Mouse (Mus musculus) 416B (cell line): ENCODE data around the gene Dnttip1.
"Not testable (repeated sequence)": the region's sequence is repeated elsewhere in the genome, so short reads cannot be mapped to it uniquely, and the experiment has no call there.

Experiments
- DNase-seq: peaks from one replicate; pipeline ENCODE4 v3.0.0; 2011; ENCODE audit warnings: low read depth

Dnttip1 gene

DNA sequence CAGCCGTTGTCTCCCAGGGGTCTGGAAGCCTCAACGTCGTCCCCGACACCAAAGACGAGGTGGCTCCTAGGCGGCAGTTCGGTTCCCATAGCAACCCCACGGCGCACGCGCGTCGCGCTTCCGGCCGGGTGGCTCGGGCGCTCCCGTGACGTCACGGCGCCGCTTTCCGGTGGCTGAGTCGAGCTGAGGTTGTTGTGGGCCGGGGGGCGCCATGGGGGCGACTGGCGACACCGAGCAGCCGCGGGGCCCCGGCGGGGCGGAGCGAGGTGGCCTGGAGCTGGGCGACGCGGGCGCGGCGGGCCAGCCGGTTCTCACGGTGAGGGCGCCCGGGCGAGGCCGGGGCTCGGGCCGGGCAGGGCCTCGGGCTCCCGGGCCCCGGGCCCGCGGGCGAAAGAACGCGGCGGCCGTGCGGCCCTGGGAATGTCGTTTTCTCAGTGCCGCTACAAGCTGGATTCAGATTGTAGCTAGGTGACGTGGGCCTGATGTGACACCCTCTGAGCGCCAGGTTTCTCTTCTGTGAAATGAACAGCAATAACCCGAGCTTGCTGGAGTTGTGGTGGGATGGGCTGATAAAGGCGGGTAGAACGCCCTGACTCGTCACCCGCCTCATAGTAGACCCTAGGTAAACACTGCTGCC lies at the start of gene Dnttip1, which contains the start of gene Wfdc3:
Gene Dnttip1 (plus strand): TSS at position 141 of the 637 bp plus-strand sequence.
Gene Wfdc3 (minus strand): TSS at position 89 of the 637 bp plus-strand sequence.
- DNase-seq, result peak; percentile 84

DNA sequence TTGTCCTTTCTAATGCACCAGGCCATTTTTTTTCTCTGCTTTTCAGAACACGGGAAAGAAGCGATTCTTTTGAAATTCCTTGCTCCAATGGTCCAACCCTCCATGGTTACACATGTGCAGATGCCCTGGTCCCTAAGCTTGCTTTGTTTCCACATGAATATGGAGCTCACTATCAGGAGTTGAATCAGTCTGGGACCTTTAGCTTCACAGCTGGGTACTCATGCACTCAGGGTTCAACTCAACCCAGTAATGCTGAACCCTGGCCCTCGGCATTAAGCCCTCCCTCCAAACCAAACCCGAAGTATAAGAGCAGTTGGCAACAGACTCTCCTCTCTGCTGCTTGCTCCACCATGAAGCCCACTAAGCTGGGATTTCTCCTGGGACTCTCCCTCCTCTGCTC lies 47.6 kb upstream of the Dnttip1 start, which contains the start of gene Spint4:
Gene Spint4 (plus strand): TSS at position 301 of the 400 bp plus-strand sequence.
- no peak for DNase-seq

DNA sequence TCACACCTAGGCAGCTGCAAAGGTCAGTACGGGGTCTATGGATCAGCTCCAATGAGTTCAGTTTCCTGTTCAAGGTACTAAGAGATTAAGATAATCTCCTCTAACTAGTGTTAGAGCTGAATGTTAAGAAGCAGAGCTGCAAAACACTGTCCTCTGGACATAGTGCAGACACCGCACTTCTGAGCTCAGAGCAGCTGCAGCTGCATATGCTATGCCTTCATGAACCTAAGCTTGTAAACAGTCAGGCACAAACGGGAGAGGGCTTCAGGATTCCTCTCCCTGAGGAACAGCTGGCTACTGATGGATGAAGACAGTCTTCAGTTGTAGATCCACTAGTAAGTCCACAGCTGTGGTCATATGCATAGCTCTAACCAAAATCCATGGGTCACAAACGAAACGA lies 44.8 kb upstream of the Dnttip1 start:
- DNase-seq, result no peak

DNA sequence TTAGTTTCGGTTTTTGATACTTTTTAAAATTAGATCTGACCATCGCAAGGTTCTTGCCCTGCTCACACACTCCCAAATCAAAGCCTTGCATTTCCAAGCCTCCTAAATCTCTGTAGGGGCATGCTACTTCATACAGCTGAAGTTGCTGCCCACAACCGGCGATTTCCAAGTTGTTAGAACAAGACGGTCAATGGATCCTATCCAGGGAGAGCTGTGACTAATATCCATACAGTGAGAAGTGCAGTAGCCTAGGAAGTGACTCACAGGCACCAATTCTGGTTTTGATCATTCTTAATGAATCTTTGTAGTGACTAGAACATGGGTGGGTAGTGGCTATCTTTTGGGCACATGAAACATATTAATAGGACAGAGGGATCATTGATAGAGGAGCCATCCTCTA lies 44.0 kb upstream of the Dnttip1 start:
- peak; percentile 14 for DNase-seq

DNA sequence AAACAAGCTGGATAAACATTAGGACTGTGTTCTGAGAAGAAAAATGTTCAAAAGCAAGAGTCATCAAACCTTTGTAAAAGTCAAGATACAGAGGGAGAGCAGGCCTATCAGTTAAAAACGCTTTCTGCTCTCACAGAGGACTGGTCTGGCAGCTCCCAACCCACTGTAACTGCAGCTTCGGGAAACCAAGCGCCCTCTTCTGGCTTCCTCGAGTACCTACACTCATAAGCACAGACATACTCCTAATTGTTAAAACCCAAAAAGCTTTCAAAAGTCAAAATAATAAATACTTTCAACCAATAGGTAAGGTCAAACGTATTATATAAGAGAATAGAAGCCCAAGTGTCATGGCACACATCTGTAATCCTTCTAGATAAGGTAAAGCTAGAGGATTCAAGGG lies 41.5 kb upstream of the Dnttip1 start:
- DNase-seq, result no peak

- DNase-seq, result no peak
These were observed 40.5 kb upstream of the Dnttip1 start for GRCm38 (mm10) chr2:164705328-164705727.

DNA sequence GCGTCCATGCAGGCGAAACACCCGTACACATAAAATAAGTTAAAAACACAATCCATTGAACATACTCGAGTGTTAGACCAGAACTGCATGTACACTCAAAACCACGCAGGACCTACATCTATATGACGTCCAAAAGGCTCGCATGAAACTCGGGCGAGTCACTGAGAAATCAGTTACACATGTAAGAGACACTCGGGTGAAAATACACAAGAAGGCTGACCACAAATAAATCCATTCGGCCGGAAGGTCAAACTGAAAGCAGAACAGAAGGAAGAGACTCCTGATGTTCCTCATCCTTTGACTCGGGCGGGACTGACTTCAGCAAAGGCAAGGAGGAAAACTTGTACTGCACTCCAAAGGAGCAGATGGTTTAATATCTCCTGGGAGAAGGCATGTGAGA lies 39.8 kb upstream of the Dnttip1 start:
- no peak for DNase-seq

DNA sequence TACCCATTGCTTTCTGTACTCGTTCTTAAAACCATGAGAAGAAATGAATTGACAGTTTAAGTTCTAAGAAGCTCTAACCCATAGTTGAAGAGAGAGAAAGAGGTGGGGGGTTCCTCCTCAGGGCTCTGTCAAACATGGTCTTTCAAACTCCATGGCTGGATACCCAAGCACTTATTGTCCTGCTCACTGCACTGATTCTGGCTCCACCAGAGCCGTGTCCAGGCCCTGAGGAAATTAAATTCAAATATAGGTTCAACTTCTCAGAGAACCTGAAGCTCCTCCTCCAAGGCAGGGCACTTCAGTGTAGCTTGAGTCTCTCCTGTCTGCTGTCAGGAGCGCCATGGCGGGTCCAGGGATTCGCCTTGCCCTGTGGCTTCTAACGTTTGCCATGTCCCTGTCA lies 30.8 kb upstream of the Dnttip1 start, which contains the start of gene Spint5:
Gene Spint5 (plus strand): TSS at position 301 of the 400 bp plus-strand sequence.
- DNase-seq, result no peak

DNA sequence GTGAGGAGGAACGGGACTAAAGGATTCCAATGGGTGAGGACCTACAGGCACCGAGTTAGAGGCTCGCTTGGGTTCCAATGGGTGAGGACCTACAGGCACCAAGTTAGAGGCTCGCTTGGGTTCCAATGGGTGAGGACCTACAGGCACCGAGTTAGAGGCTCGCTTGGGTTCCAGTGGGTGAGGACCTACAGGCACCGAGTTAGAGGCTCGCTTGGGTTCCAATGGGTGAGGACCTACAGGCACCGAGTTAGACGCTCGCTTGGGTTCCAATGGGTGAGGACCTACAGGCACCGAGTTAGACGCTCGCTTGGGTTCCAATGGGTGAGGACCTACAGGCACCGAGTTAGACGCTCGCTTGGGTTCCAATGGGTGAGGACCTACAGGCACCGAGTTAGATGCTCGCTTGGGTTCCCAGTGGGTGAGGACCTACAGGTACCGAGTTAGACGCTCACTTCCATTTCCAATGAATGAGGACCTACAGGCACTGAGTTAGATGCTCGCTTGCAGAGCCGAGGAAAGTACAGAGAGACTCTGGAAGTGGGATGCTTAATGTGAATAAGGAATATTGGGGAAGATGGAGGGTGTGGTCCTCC lies 29.5 kb upstream of the Dnttip1 start:
- not testable (repeated sequence) for DNase-seq

DNA sequence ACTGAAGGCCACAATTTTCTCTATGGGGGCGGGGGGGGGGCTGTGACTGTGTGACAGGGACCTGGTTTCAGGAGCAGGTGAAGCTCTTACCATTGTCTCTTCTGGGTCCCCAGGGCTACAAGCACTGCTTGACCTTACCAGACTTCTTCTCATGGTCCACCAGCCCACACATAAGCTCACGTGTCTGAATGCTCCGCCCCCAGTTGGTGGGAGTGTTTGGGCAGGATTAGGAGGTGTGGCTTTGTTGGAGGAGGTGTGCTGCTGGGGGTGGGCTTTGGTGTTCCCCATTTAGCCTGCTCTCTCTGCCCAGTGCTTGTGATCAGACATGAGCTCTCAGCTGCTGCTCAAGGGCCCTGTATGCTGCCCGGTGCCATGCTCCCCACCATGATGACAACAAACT lies 22.5 kb upstream of the Dnttip1 start:
- no peak for DNase-seq

DNA sequence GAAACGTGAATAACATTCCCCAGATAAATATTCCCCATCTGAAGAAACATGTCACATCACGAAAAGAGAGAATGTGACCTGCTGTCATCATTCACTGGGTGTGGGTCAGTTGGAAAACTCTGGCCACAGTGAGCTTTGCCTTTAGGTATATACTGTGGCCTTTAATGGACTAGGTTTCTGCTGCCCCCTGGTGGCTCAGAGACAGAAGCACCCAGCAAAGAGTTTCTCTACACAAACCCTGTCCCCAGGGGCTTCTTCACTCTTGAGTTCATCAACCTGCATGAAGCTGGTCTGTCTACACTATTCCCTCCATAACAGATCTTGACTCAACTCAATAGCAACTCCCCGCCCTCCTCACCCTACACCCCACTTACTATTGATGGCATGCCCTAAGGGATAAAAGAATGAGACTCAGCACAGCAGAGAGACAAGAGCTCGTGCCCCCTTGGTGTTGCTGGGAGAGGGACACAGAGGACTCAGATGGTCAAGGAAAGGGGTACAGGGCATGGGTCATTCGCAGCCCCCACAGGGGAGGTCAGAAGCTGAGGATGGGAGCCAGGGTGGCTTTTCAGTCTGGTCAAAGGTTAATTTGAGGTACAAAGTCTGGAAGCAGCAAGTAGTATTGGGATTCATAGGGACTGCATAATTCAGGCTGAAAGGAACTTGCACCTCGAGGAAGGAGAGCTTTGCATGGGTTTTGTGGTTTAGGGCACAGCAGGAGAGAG lies 19.7 kb upstream of the Dnttip1 start:
- DNase-seq, result peak; percentile 66

DNA sequence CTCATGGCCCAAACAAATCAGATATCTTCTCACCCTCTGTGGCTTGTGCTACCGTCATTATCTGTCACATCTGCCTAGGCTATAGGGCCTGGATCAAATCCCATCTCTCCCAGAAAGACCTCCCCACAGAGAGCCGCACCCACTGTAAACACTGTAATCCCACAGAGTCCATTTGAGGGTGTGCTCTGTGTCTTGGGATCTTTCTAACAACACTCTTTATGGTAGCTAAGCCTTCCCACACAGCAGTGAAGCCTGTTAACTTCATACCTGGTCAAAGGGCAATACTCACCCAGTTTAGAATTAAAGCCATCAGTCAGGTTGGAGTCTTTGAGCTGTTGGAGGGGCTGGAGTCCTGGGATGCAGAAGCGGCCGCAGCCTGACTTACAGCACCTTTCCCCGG lies 14.1 kb upstream of the Dnttip1 start:
- no peak for DNase-seq

DNA sequence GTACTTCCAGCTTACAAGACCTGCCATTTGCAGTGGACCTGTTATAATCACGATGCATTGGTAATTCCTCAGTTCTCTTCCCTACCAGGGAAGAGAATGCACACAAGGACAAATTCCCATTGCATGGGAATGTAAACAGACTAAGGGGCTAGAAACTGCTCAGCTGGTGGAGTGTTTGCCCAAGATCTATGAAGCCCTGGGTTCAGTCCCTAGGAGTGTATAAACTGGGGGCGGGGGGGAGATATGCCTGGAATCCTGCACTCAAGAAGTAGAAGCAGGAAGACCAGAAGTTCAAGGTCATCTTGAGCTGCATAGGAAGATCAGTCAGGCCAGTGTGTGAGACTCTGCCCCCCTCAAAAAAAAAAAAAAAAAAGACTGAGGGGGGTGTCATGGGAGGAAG lies 12.5 kb upstream of the Dnttip1 start:
- DNase-seq, result peak; percentile 34

DNA sequence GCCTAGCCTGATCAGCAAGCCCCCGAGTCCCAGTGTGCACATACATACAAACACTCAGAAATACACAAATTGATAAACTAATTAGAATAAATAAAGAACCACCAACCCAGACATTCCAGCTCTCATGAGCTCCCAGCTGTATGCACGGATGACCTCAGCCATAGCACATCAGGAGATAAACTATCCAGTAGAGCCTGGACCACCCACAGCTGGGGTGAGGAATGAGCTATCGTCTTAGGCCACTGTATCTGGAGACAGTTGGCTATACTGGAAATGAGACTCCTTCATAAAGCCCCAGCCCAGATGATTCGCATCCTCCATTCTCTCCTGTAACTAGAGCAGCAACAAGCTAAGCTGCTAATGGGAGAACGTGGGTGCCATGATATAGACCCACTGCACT lies 10.9 kb upstream of the Dnttip1 start:
- DNase-seq, result no peak

DNA sequence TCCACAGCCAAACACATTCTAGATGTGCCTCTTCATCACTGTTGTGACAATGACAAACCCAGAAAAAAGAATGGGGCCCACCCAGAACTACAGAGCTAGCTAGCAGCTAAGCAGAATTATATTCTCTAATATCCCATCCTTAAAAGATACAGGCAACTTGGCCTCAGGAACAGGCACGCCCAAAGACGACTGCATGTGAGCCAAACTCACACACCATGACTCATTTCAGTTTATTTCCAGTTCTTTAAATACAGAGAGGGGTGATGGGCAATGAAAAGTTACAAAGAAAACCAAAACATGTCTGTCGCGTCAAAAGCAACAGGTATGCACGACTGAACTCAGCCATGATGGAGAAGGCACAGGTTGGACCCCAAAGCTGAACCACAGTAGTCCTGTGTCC lies 10.3 kb upstream of the Dnttip1 start:
- DNase-seq, result no peak

DNA sequence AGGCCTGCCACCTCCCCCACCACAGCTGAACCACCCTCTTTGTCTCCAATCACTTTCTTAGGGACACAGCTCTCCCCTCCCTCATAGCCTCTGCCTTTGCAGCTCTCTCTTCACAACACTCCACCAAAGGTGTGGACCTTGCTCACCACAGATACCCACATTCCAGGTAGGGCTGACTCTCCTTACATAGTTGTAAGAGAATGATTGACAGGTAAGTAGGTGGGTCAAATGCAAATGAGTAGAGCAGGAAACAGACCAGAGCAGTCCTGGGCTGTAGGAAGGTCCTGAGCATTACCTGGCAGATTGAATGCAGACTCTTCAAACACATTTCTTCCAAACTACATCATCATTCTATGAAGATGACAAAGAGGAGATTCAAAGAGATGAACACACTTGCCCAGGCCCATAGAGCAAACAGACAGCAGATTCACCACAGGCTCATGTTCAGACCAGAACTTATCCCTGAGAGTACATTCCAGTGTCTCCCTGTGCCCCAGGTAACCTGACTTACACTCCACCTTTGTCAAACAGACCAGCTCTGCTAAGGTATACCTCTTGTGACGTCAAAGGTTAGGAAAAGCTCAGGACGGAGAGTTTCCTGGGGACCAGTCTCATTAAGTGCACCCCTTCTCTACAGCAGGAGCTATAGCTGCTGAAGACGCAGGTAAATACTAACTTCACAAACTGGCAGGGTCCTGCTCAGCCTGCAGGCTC lies 8.2 kb upstream of the Dnttip1 start:
- DNase-seq, result no peak

DNA sequence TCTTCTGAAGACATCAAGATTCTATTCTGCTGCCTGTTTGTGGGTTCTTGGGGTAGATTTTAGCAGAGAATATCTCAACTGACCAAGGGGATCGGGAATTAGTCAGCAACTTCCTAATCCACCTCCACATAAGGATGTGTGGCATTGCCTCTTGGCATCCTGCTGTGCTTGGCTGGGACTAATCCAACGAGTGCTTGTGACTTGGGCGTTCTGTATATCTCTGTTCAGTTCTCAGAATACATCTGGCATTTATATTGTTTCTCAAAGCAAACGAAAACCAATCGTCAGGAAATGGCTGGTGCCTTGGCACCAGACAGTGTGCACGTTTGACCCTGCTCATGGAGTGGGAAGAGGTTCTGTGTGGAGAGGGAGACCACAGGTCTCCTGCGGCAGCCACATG lies 5.9 kb upstream of the Dnttip1 start:
- DNase-seq, result peak; percentile 57

DNA sequence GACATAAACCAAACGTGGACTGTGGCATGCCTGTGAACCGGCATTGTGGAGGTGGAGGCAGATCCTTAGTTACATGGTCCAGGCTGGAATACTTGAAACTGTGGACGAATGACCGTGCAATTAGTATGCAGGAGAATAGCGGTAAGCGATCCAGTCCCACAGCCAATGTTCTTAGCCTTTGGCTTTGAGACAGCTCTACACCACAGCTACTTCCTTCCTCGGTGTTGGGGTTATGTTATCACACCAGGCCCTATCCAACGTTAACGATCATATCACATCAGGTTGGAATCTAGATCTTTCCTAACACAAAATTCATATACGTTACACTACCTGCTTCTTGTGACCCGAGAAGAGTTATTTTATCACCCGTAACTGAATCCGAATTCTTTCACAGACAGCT lies 796 bp upstream of the Dnttip1 start:
- DNase-seq, result peak; percentile 76

- DNase-seq, result no peak
These were observed 910 bp downstream of the Dnttip1 start for GRCm38 (mm10) chr2:164746693-164747092.

- no peak for DNase-seq
These were observed 2.4 kb downstream of the Dnttip1 start for GRCm38 (mm10) chr2:164748191-164748590.

DNA sequence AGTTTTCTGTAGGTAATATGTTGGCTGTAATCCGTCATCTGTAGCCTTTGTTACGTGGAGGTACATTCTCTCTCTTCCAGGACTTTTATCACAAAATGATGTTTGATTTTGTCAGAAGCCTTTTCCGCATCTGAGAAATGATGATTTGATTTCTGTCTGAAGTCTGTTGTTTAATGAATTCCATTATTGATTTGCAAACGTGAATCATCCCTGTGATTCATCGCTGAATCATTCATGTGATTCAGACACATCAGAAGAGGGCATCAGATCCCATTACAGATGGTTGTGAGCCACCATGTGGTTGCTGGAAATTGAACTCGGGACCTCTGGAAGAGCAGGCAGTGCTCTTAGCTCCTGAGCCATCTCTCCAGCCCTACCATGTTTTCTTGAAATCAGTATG lies 3.2 kb downstream of the Dnttip1 start:
- no peak for DNase-seq

DNA sequence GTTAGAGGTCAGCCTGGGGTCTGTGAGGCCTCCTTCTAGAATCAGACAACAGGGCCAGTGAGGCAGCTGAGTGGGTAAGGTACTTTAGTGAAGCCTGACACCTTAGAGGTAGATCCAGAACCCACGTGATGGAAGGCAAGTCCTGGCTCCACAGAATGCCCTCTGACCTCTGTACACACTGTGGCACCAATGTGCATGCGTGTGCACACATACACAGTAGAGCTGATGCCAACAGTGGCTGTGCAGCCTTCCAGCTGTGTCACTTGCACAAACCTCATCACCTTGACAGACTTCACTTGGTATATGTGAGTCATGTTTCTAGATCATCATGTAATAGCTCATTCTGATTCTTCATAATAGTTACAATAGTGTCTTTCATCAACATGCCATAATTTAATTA lies 6.7 kb downstream of the Dnttip1 start:
- DNase-seq, result no peak

DNA sequence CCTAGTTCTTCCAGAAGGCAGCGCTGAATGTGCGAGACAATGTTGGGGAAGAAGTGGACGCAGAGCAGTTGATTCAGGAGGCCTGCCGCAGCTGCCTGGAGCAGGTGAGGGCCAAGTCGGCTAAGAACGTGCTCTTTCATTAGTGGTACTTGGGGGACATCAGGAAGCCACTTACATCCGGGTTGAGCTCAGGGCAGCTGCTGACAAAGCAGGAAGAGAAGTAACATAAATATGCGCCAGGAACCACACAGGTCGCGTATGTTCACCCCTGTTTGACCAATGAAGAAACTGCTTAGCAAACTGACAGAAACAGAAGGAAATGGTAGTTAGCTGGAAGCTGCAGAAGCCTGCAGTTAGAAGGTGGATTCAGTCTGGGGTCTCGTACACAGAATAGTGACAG lies 8.3 kb downstream of the Dnttip1 start:
- DNase-seq, result peak; percentile 65
